ENCODE assay signal across 34 mouse cellular contexts in the genomic region with DNA sequence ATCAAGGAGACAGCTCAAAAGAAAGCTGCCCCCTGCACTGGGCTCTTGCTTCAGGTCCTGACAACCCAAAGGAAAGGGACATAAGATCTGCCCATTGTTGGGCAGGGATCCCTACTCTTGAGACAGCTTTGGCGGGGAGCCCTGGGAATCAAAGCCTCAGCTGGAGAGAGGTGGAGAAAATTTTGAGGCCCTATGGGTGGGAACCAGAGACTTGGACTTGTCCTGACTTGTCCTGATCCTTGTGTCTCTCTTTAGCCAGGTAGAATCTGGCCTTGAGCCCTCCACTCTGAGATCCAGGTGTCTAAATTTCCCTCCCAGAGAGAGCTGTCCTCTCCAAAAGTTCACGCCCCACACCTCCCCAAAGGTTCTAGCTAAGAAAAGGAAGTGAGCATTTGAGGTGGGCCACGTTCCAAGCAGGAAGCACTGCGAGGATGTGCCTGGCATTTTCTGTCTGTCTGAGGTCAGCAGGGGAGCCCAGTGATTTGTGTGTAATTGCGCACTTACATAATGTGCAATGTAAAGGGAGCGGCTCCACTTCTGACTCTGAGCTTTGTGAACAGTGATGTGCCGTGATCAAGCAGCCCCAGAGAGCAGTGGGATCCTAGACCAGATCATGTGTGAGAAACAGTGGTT. TPM values are rescaled to one million over a fixed set of nuclear protein-coding genes. Genes with fewer than 3 reads are reported as not detected.
A peak's percentile ranks its signal among the peaks of the same experiment; 100 is the strongest.
DNase-seq lines count a peak whose midpoint lies in the region; ATAC-seq and TF ChIP-seq lines count a peak whose summit lies in the region.
"Had no signal": no experiment of that assay in that cellular context is flagged by ENCODE, and none has a peak within 500 bp of the region (broad histone marks: within the 10 kb centered on the region; RNA-seq: fewer than 3 reads in every experiment).

No protein-coding gene starts in this region.

- no peak overlapping the region for H3K4me3 ChIP-seq in MEL (ENCODE audit: control insufficient read depth in 1 of 2, insufficient read depth in 1 of 2, low read depth in 2 of 2, low read length in 2 of 2)
- no peak overlapping the region for H3K4me3 ChIP-seq in embryonic facial prominence, embryonic 14.5 days (ENCODE audit: low read depth, low read length)
- no peak overlapping the region for H3K4me3 ChIP-seq in limb, embryonic 13.5 days
- H3K4me3 ChIP-seq: gastrocnemius, adult 2 months; heart, embryonic 13.5 days; hindbrain, embryonic 13.5 days; liver, embryonic 13.5 days; midbrain, embryonic 10.5 days; myocyte; neural tube, embryonic 13.5 days had no signal

- ATAC-seq in embryonic facial prominence, embryonic 14.5 days (ENCODE audit: low read depth): peak; percentile 45; the same call in 1 of the 2 replicates
- ATAC-seq in limb, embryonic 13.5 days (ENCODE audit: low FRiP score, low read depth): no peak
- ATAC-seq: activated CD4-positive, CD25-positive, alpha-beta regulatory T cell, adult 4 months; midbrain, embryonic 16.5 days had no signal

- no peak for TF ChIP-seq CTCF in MEL (IDR thresholded peaks at IDR 0.05 in 2 of 3, conservative IDR thresholded peaks at IDR 0.05 in 1 of 3; ENCODE audit: control insufficient read depth in 1 of 3, insufficient read depth in 1 of 3, low read depth in 2 of 3, low read length in 3 of 3, poor library complexity in 1 of 3, severe bottlenecking in 1 of 3)

- no peaks in the 10 kb centered on the region for H3K36me3 ChIP-seq in MEL (ENCODE audit: control insufficient read depth in 1 of 2, insufficient read depth in 2 of 2, low read length in 2 of 2)
- no peaks in the 10 kb centered on the region for H3K36me3 ChIP-seq in embryonic facial prominence, embryonic 14.5 days (ENCODE audit: control insufficient read depth, insufficient read depth, low read length)
- H3K36me3 ChIP-seq in limb, embryonic 13.5 days: peaks cover 36% of the 10 kb centered on the region
- H3K36me3 ChIP-seq: G1E; heart, embryonic 13.5 days; hindbrain, embryonic 13.5 days; liver, embryonic 13.5 days; midbrain, embryonic 10.5 days; neural tube, embryonic 13.5 days had no signal

- no peak overlapping the region for H3K9ac ChIP-seq in MEL (ENCODE audit: control insufficient read depth, low read depth, low read length, poor library complexity, severe bottlenecking)
- no peak overlapping the region for H3K9ac ChIP-seq in embryonic facial prominence, embryonic 14.5 days (ENCODE audit: low read depth, low read length)
- H3K9ac ChIP-seq in limb, embryonic 13.5 days: no peak overlapping the region
- H3K9ac ChIP-seq: heart, embryonic 13.5 days; hindbrain, embryonic 13.5 days; liver, embryonic 13.5 days; neural tube, embryonic 13.5 days had no signal

- H3K9me3 ChIP-seq in MEL (replicated peaks; ENCODE audit: insufficient read depth, low read length): no peaks in the 10 kb centered on the region
- no peaks in the 10 kb centered on the region for H3K9me3 ChIP-seq in embryonic facial prominence, embryonic 14.5 days (ENCODE audit: control insufficient read depth, low read length)
- H3K9me3 ChIP-seq in limb, embryonic 13.5 days: no peaks in the 10 kb centered on the region
- H3K9me3 ChIP-seq: G1E; heart, embryonic 13.5 days; hindbrain, embryonic 13.5 days; liver, embryonic 13.5 days; midbrain, embryonic 10.5 days; neural tube, embryonic 13.5 days had no signal

- 68% methylated on average over 7 of the region's 7 CpGs for WGBS in embryonic facial prominence, embryonic 14.5 days
- WGBS in limb, embryonic 13.5 days: 75% methylated on average over 7 of the region's 7 CpGs

- no peak overlapping the region for H3K27ac ChIP-seq in MEL (ENCODE audit: control insufficient read depth, low read depth, low read length)
- H3K27ac ChIP-seq in embryonic facial prominence, embryonic 14.5 days (replicated peaks; ENCODE audit: low read depth, low read length): no peak overlapping the region
- no peak overlapping the region for H3K27ac ChIP-seq in limb, embryonic 13.5 days
- H3K27ac ChIP-seq: gastrocnemius, adult 2 months; heart, embryonic 13.5 days; hindbrain, embryonic 13.5 days; kidney, postnatal 0 days; liver, embryonic 13.5 days; midbrain, embryonic 10.5 days; neural tube, embryonic 13.5 days had no signal

- H3K4me2 ChIP-seq in embryonic facial prominence, embryonic 14.5 days (ENCODE audit: low read depth, low read length): no peak overlapping the region
- peak overlapping the region; percentile 72; the same call in 1 of the 2 replicates for H3K4me2 ChIP-seq in limb, embryonic 13.5 days (replicated peaks)
- H3K4me2 ChIP-seq: heart, embryonic 13.5 days; hindbrain, embryonic 13.5 days; liver, embryonic 13.5 days; neural tube, embryonic 13.5 days had no signal

- TF ChIP-seq POLR2A in MEL (IDR thresholded peaks at IDR 0.05; ENCODE audit: control insufficient read depth in 1 of 2, insufficient read depth in 1 of 2, low read depth in 1 of 2, low read length in 2 of 2, poor library complexity in 1 of 2): no peak

- no peak for TF ChIP-seq EP300 in MEL (IDR thresholded peaks at IDR 0.05; ENCODE audit: low read depth in 1 of 2, low read length in 2 of 2)

- peak; percentile 23 for DNase-seq in adrenal gland, postnatal 14 days
- no peak for DNase-seq in adrenal gland, postnatal 4 days (ENCODE audit: low spot score in 2 of 2)
- DNase-seq in MEL (ENCODE audit: low read depth, low spot score): peak; percentile 29
- DNase-seq in embryonic facial prominence, embryonic 14.5 days (ENCODE audit: low spot score): peak; percentile 16
- no peak for DNase-seq in cerebellum, adult 11-12 months
- DNase-seq in kidney, adult 9 months: no peak
- no peak for DNase-seq in gastrocnemius, adult 8-10 months (ENCODE audit: low spot score in 2 of 2)
- DNase-seq: adrenal gland, postnatal 36 days; cerebellum, adult 2 months; cerebellum, postnatal 25 days; embryo, embryonic 11 days; gastrocnemius, adult 2 months; heart, adult 18-20 months; kidney, adult 11 months; liver, embryonic 13.5 days; lung, adult 2 months; lung, postnatal 36 days; thymus, postnatal 14 days had no signal

- peaks cover 0 to 4% of the 10 kb centered on the region in 2 experiments; a peak in 3 of 4 replicates for H3K27me3 ChIP-seq in MEL (ENCODE audit: control insufficient read depth in 1 of 2, insufficient read depth in 2 of 2, low read length in 2 of 2)
- no peaks in the 10 kb centered on the region for H3K27me3 ChIP-seq in embryonic facial prominence, embryonic 14.5 days (replicated peaks; ENCODE audit: control insufficient read depth, insufficient read depth, low read length)
- H3K27me3 ChIP-seq in limb, embryonic 13.5 days: no peaks in the 10 kb centered on the region
- H3K27me3 ChIP-seq: liver, embryonic 13.5 days; neural tube, embryonic 13.5 days had no signal

- H3K79me2 ChIP-seq in MEL (ENCODE audit: control insufficient read depth, insufficient read depth, low read length, poor library complexity): no peaks in the 10 kb centered on the region

- no peaks in the 10 kb centered on the region for H3K4me1 ChIP-seq in MEL (ENCODE audit: control insufficient read depth in 1 of 2, insufficient read depth in 2 of 2, low read length in 2 of 2)
- H3K4me1 ChIP-seq in embryonic facial prominence, embryonic 14.5 days (ENCODE audit: control insufficient read depth, insufficient read depth, low read length): peaks cover 15% of the 10 kb centered on the region
- peaks cover 45% of the 10 kb centered on the region for H3K4me1 ChIP-seq in limb, embryonic 13.5 days
- H3K4me1 ChIP-seq: liver, embryonic 13.5 days had no signal

- TF ChIP-seq RAD21 in MEL (IDR thresholded peaks at IDR 0.05; ENCODE audit: low read depth, low read length): no peak

TF ChIP-seq in MEL, 35 proteins besides CTCF, POLR2A, EP300 and RAD21 (continues in another document):
- TF ChIP-seq USF2 (IDR thresholded peaks at IDR 0.05; ENCODE audit: borderline replicate concordance in 1 of 2, insufficient read depth in 1 of 2, low read depth in 1 of 2, low read length in 2 of 2): no peak

RNA-seq across cellular contexts. Expression of gene Gm15557, which starts 0.5 kb away (rescaled TPM):
- not detected in 2 replicates for total RNA-seq in adrenal gland, postnatal 14 days (2021)
- not detected for total RNA-seq in adrenal gland, postnatal 4 days (2021)
- total RNA-seq in MEL (2012; rRNA removed): not detected in 2 replicates
- polyA plus RNA-seq in MEL (2012; ENCODE audit: insufficient read depth in 1 of 2, insufficient read length in 2 of 2, low read depth in 1 of 2, low replicate concordance in 2 of 2, missing spikeins in 1 of 2): not detected
- not detected in 2 replicates for polyA plus RNA-seq in embryonic facial prominence, embryonic 14.5 days (2014; fragmentation: Nextera tagmentation; extraction: Ambion mirVana)
- 0.60 and 1.2 TPM in 2 replicates for polyA plus RNA-seq in limb, embryonic 13.5 days (2015; fragmentation: Nextera tagmentation; extraction: Ambion mirVana)
- total RNA-seq in gastrocnemius, adult 8-10 months (2022): not detected
- total RNA-seq: adrenal gland, postnatal 36 days; gastrocnemius, adult 2 months; heart, adult 18-20 months; heart, postnatal 25 days; layer of hippocampus, adult 18-20 months; layer of hippocampus, postnatal 25 days; left cerebral cortex, postnatal 14 days had no signal
- polyA plus RNA-seq: activated CD4-positive, CD25-positive, alpha-beta regulatory T cell, adult 4 months; cerebellum, adult 2 months; forebrain, embryonic 11.5 days; heart, embryonic 13.5 days; kidney, postnatal 0 days; liver, embryonic 13.5 days; lung, adult 2 months; midbrain, embryonic 16.5 days; neural tube, embryonic 13.5 days; spleen, adult 2 months had no signal

RNA-seq across cellular contexts. Expression of gene Gdf5, which starts 5.2 kb away (rescaled TPM):
- 1.1 and 1.8 TPM in 2 replicates for total RNA-seq in adrenal gland, postnatal 14 days (2021)
- 1 to 10 TPM in 1 of 2 experiments, under 1 TPM in 1; 0.64 to 1.1 TPM for total RNA-seq in adrenal gland, postnatal 4 days (2021)
- total RNA-seq in MEL (2012; rRNA removed): not detected in 2 replicates
- polyA plus RNA-seq in MEL (2012; ENCODE audit: insufficient read depth in 1 of 2, insufficient read length in 2 of 2, low read depth in 1 of 2, low replicate concordance in 2 of 2, missing spikeins in 1 of 2): under 1 TPM in 1 of 2 experiments, not detected in 1; 0.06 TPM
- polyA plus RNA-seq in embryonic facial prominence, embryonic 14.5 days (2014; fragmentation: Nextera tagmentation; extraction: Ambion mirVana): 3.3 and 3.8 TPM in 2 replicates
- polyA plus RNA-seq in limb, embryonic 13.5 days (2015; fragmentation: Nextera tagmentation; extraction: Ambion mirVana): 101 and 107 TPM in 2 replicates
- under 1 TPM in 2 of 4 experiments, not detected in 2; 0.16 to 0.19 TPM for total RNA-seq in gastrocnemius, adult 8-10 months (2022)
- total RNA-seq: heart, postnatal 25 days had no signal
- polyA plus RNA-seq: activated CD4-positive, CD25-positive, alpha-beta regulatory T cell, adult 4 months; G1E; liver, embryonic 13.5 days; spleen, adult 2 months had no signal

RNA-seq across cellular contexts. Expression of gene Uqcc1, which starts 9.9 kb away (rescaled TPM):
- 141 and 154 TPM in 2 replicates for total RNA-seq in adrenal gland, postnatal 14 days (2021)
- 100 to 1,000 TPM in 1 of 2 experiments, 10 to 100 TPM in 1; 92.3 to 106 TPM for total RNA-seq in adrenal gland, postnatal 4 days (2021)
- 83.1 and 87.1 TPM in 2 replicates for total RNA-seq in MEL (2012; rRNA removed)
- 10 to 100 TPM in 1 of 2 experiments, not detected in 1; 61.0 TPM for polyA plus RNA-seq in MEL (2012; ENCODE audit: insufficient read depth in 1 of 2, insufficient read length in 2 of 2, low read depth in 1 of 2, low replicate concordance in 2 of 2, missing spikeins in 1 of 2)
- 58.3 and 65.9 TPM in 2 replicates for polyA plus RNA-seq in embryonic facial prominence, embryonic 14.5 days (2014; fragmentation: Nextera tagmentation; extraction: Ambion mirVana)
- polyA plus RNA-seq in limb, embryonic 13.5 days (2015; fragmentation: Nextera tagmentation; extraction: Ambion mirVana): 66.9 and 74.7 TPM in 2 replicates
- total RNA-seq in gastrocnemius, adult 8-10 months (2022): 100 to 1,000 TPM; 154 to 182 (median 168) TPM

RNA-seq across cellular contexts. Expression of gene Cep250, which starts 16.2 kb away (rescaled TPM):
- total RNA-seq in adrenal gland, postnatal 14 days (2021): 13.1 and 14.9 TPM in 2 replicates
- total RNA-seq in adrenal gland, postnatal 4 days (2021): 10 to 100 TPM; 26.8 to 29.9 TPM
- total RNA-seq in MEL (2012; rRNA removed): 9.8 and 12.8 TPM in 2 replicates
- polyA plus RNA-seq in MEL (2012; ENCODE audit: insufficient read depth in 1 of 2, insufficient read length in 2 of 2, low read depth in 1 of 2, low replicate concordance in 2 of 2, missing spikeins in 1 of 2): 10 to 100 TPM in 1 of 2 experiments, not detected in 1; 16.4 TPM
- polyA plus RNA-seq in embryonic facial prominence, embryonic 14.5 days (2014; fragmentation: Nextera tagmentation; extraction: Ambion mirVana): 17.6 TPM in 2 replicates
- polyA plus RNA-seq in limb, embryonic 13.5 days (2015; fragmentation: Nextera tagmentation; extraction: Ambion mirVana): 32.1 and 32.2 TPM in 2 replicates
- total RNA-seq in gastrocnemius, adult 8-10 months (2022): 1 to 10 TPM; 4.1 to 4.5 (median 4.2) TPM

Comparison
In these comparisons a context has a peak if more than half of its experiments do, and no peak if none do; other contexts are left out.
1. DNase-seq: peak in adrenal gland, postnatal 14 days (single experiment), MEL (single experiment) and embryonic facial prominence, embryonic 14.5 days (single experiment); none in adrenal gland, postnatal 4 days (0 of 2), cerebellum, adult 11-12 months (single experiment), kidney, adult 9 months (single experiment) and gastrocnemius, adult 8-10 months (0 of 2).